Mouse (Mus musculus) neutrophil, adult 59 days (primary cell): ENCODE data around the gene Nkiras1. TPM values are rescaled to one million over a fixed set of nuclear protein-coding genes. Genes with fewer than 3 reads are reported as not detected.

Source experiments
- total RNA-seq, 2 experiments: library from RNA; stranded (reverse); gene quantifications; 1 replicate in 1 of 2; 2 replicates in 1 of 2; pipeline ENCODE4 v1.2.4; 2023

Nkiras1 gene
- total RNA-seq: 1 to 10 TPM; 4.6 to 5.9 TPM

GRCm38 (mm10) chr14:18270529-18271441 lies at the start of gene Nkiras1, which contains the start of gene Rpl15:
Gene Nkiras1 (plus strand): TSS chr14:18271136.
Gene Rpl15 (minus strand): TSS chr14:18271391.

DNA sequence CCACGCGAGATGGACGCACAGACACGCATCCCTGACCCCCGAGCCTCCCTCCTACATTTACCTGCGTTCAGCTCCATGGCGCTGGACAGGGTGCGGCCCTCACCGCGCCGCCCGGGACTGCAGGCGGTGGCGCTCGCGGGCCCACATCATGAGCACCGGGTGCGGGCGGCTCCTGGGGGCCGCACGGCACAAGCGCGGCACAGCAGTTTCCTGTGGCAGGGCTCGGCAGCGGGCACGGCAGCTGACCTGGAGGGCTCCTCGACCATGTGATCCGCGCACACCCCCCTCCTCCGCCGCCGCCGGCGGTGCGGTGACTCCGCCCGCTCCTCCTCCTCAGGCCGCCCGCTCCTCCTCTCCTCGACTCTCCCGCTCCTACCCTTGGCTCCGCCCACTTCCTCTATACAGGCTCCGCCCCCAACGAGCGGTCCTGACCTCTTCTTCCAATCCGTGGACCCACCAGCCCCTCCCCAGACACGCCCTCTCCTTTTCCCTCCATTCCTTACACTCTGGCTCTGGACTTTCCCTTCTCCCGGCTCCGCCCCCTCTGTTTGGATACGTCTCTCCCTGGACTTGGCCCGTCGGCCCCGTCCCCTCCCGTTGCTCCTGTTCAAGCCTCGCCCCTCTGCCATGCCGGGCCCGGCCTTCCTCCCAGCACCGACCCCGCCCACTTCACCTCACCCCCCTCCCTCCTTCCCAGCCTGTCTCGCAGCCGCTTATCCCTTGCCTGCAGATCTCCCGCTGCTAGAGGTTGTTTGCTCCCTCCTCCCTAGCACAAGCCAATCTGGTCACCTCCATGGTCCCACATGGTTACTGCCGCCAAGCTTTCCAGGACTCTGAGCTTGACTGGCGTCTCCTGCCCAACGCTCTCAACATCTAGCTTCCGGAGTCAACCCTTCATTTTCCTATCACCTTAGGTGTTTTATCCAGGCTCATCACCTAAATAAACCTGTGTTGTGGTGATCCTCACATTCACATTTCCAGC lies 31.9 kb upstream of the Nkiras1 start, which contains the start of gene Nr1d2:
Gene Nr1d2 (minus strand): TSS at position 378 of the 982 bp plus-strand sequence.

DNA sequence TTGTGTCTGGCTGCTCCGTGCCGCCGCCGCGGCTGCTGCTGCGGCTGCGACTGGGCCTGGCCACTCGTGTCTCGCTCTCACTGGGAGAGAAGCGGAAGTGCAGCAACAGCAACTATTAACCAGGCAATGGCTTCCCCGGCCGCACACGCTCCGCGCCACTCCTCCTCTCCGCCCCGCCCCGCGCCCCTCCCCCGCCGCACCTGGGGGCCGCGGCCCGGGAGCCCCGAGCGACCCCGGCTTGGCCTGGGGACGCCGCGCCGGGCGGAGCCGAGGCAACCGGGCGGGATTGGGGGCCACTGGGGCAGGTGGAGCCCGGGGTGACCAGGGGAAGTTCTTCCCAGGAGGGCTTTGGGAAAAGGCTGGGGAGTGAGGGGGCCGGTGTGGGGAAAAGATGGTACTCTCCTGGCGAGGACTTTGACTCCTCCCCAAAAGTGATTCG lies 60.8 kb downstream of the Nkiras1 start, which contains the start of gene Ube2e1:
Gene Ube2e1 (minus strand): TSS at position 167 of the 439 bp plus-strand sequence.

Other genes with a start within 250 kb of the Nkiras1 start
- gene Nr1d2, start 32.0 kb upstream of the Nkiras1 start, total RNA-seq: 10 to 100 TPM in 1 of 2 experiments, 1 to 10 TPM in 1; 8.3 to 11.6 TPM
- 100 to 1,000 TPM; 552 to 622 TPM for gene Rpl15, start 255 bp downstream of the Nkiras1 start, total RNA-seq
- gene Ube2e1, start 60.7 kb downstream of the Nkiras1 start, total RNA-seq: 10 to 100 TPM; 38.5 to 39.4 TPM